Mouse (Mus musculus) myocyte (in vitro differentiated cells): ENCODE data around the gene 1700088E04Rik.

Experiments
- CEBPB ChIP-seq: IDR thresholded peaks from 2 replicates; pipeline ENCODE4 v1.6.1; 2011; ENCODE audit warnings: mild to moderate bottlenecking, moderate library complexity; ENCODE audit not compliant: poor library complexity, insufficient read depth, severe bottlenecking
- E2F4 ChIP-seq: IDR thresholded peaks from one replicate; pipeline ENCODE4 v1.6.1; 2011; ENCODE audit warnings: mild to moderate bottlenecking, control low read depth, moderate library complexity; ENCODE audit not compliant: insufficient read depth
- MAX ChIP-seq: IDR thresholded peaks from one replicate; pipeline ENCODE4 v1.6.1; 2011; ENCODE audit warnings: low read depth, mild to moderate bottlenecking, control low read depth
- MYOD1 ChIP-seq, 3 experiments: IDR thresholded peaks; one replicate each; pipeline ENCODE4 v1.6.1; 2011; ENCODE audit warnings: control low read depth in 2 of 3, low read depth in 2 of 3, mild to moderate bottlenecking in 2 of 3, moderate library complexity in 1 of 3; ENCODE audit not compliant: insufficient read length in 2 of 3, control insufficient read depth in 1 of 3
- MYOG ChIP-seq, 3 experiments: IDR thresholded peaks; one replicate each; pipeline ENCODE4 v1.6.1; 2011; ENCODE audit warnings: control low read depth in 2 of 3, low read depth in 2 of 3, mild to moderate bottlenecking in 2 of 3; ENCODE audit not compliant: insufficient read length in 2 of 3, control insufficient read depth in 1 of 3, insufficient read depth in 1 of 3
- POLR2A ChIP-seq: IDR thresholded peaks from one replicate; pipeline ENCODE4 v1.6.1; 2011; ENCODE audit warnings: low read depth, mild to moderate bottlenecking, control low read depth, moderate library complexity; ENCODE audit not compliant: insufficient read length
- POLR2AphosphoS2 ChIP-seq: IDR thresholded peaks from one replicate; pipeline ENCODE4 v1.6.1; 2011; ENCODE audit warnings: low read depth, control low read depth; ENCODE audit not compliant: insufficient read length
- USF1 ChIP-seq: IDR thresholded peaks from one replicate; pipeline ENCODE4 v1.6.1; 2011; ENCODE audit warnings: low read depth, mild to moderate bottlenecking, control low read depth, moderate library complexity

DNA sequence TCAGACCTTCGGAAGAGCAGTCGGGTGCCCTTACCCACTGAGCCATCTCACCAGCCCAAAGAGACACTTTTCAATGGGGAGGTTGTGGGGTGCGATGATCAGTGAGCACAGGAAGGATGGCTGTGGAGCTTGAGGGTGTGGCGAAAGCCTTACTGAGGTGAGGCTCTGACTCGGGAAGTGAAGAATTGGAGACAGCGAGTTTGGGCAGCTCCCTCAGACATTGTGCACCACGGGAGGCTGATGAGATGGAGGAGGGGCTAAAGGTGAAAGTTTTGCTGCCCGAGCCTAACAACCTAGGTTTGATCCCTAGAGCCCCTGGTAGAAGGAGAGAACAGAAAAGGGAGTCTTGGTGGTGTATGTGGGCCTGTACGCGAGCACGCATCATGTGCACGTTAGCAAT, 2.3 kb upstream of the 1700088E04Rik start:
- TF ChIP-seq POLR2A, result no peak
- TF ChIP-seq CEBPB, result no peak
- no peak for TF ChIP-seq MAX
- TF ChIP-seq E2F4, result no peak
- no peak for TF ChIP-seq MYOG (IDR thresholded peaks at IDR 0.05; ENCODE audit: control insufficient read depth in 1 of 3, insufficient read depth in 1 of 3, insufficient read length in 2 of 3, low read depth in 2 of 3)
- no peak for TF ChIP-seq USF1
- TF ChIP-seq MYOD1 (IDR thresholded peaks at IDR 0.05; ENCODE audit: control insufficient read depth in 1 of 3, insufficient read length in 2 of 3, low read depth in 2 of 3), result no peak
- no peak for TF ChIP-seq POLR2AphosphoS2
